Mouse (Mus musculus) neural tube, embryonic 12.5 days (tissue): ENCODE results near the gene Arntl2. TPM values are rescaled to one million over a fixed set of nuclear protein-coding genes. Genes with fewer than 3 reads are reported as not detected.

Experiments used
- ATAC-seq: fragments of 200-750 bp; cut with Nextera tagmentation; 2 replicates; pipeline ENCODE4 v1.8.0; 2017; ENCODE audit warnings: low read depth, mild to moderate bottlenecking, moderate TSS enrichment, moderate library complexity; ENCODE audit not compliant: low FRiP score
- H3K27ac ChIP-seq: fragments of 300-500 bp; sonication (generic); 2 replicates; pipeline ENCODE4 v1.5.1; 2016
- H3K27me3 ChIP-seq: fragments of 300-500 bp; sonication (generic); replicated peaks from 2 replicates; pipeline ENCODE4 v1.6.1; 2016; ENCODE audit warnings: mild to moderate bottlenecking
- H3K36me3 ChIP-seq: fragments of 300-500 bp; sonication (generic); 2 replicates; pipeline ENCODE4 v1.6.1; 2016; ENCODE audit warnings: mild to moderate bottlenecking
- H3K4me1 ChIP-seq: fragments of 300-500 bp; sonication (generic); 2 replicates; pipeline ENCODE4 v1.6.1; 2016
- H3K4me2 ChIP-seq: fragments of 300-500 bp; sonication (generic); replicated peaks from 2 replicates; pipeline ENCODE4 v1.6.1; 2016; ENCODE audit warnings: mild to moderate bottlenecking
- H3K4me3 ChIP-seq: fragments of 300-500 bp; sonication (generic); 2 replicates; pipeline ENCODE4 v1.5.1; 2016
- H3K9ac ChIP-seq: fragments of 300-500 bp; sonication (generic); 2 replicates; pipeline ENCODE4 v1.6.1; 2016; ENCODE audit warnings: mild to moderate bottlenecking
- H3K9me3 ChIP-seq: fragments of 300-500 bp; sonication (generic); 2 replicates; pipeline ENCODE4 v1.6.1; 2016; ENCODE audit warnings: mild to moderate bottlenecking
- WGBS: fragments of 180-500 bp; shearing (Covaris S2); methylation state at CpG from one replicate; pipeline ENCODE4 v1.1.7; 2016; 5-methylcytosine and 5-hydroxymethylcytosine counted together
- polyA plus RNA-seq: library from polyadenylated mRNA; unstranded; fragments of >200 nt; fragmentation: Nextera tagmentation; extraction: Ambion mirVana; gene quantifications from 2 replicates; pipeline ENCODE4 v1.2.1, GENCODE M21; 2016

Arntl2 gene
- polyA plus RNA-seq, 1 experiment from 2014 or later: 2.5 TPM

DNA sequence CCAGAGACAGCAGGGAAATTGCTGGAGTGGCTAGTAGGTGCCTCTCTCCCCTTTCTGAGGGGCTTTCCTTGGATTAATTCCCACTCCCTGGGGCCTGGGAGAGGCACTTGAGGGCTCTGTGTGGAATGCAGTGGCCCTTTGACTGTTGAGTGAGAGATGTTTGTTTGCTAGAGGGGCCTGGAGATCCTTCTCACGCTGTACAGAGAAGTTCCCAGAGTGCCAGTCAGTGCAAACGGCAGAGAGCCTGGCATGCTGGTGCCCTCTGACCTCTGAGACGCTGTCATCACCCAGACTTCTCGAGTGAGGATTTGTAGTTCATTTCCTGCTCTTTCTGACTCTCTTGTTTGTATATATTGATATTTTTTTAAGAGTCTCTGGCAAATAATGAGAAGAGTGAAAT lies 39.9 kb downstream of the Arntl2 start:
- WGBS: 49% methylated on average over 4 of the region's 4 CpGs
- Histone ChIP-seq H3K27me3 (no peaks in the 10 kb centered on the region), H3K4me1 (no peaks in the 10 kb centered on the region), H3K4me3 (no peak overlapping the region), H3K4me2 (no peak overlapping the region), H3K36me3 (no peaks in the 10 kb centered on the region), H3K9ac (no peak overlapping the region), H3K27ac (no peak overlapping the region), H3K9me3 (no peaks in the 10 kb centered on the region)
- ATAC-seq: no peak

DNA sequence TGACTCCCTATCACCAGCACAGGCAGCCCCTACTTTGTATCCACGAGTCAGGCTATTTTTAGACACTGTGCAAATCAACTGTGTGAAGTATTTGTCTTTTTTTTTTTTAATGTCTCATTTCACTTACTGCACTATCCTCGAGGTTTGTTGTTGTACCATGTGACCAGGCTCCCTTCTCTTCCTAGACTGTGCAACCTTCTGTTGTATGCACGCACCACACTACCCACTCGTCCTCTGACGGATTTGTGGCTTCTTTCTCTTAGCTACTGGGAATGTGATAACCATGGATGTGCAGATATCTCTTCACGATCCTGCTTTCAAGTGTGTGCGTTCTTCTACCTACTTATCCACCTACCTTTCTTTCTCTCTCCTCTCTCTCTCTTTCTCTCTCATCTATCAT lies 41.5 kb downstream of the Arntl2 start:
- no peaks in the 10 kb centered on the region for H3K4me1 ChIP-seq
- no peak overlapping the region for H3K4me2 ChIP-seq
- no peak overlapping the region for H3K9ac ChIP-seq
- no peaks in the 10 kb centered on the region for H3K36me3 ChIP-seq
- no peaks in the 10 kb centered on the region for H3K27me3 ChIP-seq
- H3K4me3 ChIP-seq: no peak overlapping the region
- H3K9me3 ChIP-seq: no peaks in the 10 kb centered on the region
- no peak for ATAC-seq
- 86% methylated on average over 7 of the region's 7 CpGs for WGBS
- H3K27ac ChIP-seq: no peak overlapping the region

DNA sequence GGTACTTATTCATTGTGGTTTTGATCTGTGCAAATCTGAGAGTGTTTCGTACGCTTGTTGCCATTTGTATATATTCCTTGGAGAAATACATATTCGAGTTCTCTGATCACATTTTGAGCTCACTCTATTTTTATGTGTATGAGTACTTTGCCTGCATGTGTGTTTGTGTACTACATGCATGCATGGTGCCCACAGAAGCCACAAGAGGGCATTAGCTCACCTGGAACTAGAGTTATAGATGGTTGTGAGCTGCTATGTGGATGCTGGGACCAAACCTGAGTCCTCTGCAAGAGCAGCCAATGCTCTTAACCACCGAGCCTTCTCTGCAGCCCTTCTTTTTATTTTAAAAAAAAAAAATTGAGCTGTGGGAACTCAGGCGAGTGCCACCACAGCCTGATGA lies 42.5 kb downstream of the Arntl2 start:
- Histone ChIP-seq H3K9ac (no peak overlapping the region), H3K27ac (no peak overlapping the region), H3K4me3 (no peak overlapping the region), H3K4me2 (no peak overlapping the region), H3K4me1 (no peaks in the 10 kb centered on the region), H3K27me3 (no peaks in the 10 kb centered on the region), H3K9me3 (no peaks in the 10 kb centered on the region), H3K36me3 (no peaks in the 10 kb centered on the region)
- 90% methylated on average over 5 of the region's 5 CpGs for WGBS
- ATAC-seq: no peak

DNA sequence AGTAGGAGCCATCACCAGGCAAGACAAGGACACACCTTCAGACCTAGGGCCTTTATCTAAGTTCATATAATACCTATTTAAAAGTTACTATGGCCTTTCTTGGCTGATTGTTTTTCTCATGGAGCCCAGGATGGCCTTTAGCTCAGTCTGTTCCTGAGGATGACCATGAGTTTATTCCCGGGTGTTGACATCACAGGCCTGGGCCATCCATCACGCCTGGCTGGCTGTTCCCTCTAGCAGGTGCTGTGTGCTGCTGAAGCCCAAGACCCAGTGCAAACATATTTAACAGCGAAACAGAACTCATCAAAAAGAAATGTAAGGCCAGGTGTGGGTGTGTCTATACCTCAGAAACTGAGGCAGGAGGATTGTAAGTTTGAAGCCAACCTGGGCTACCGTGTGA lies 43.0 kb downstream of the Arntl2 start:
- no peak overlapping the region for H3K4me2 ChIP-seq
- H3K27ac ChIP-seq: no peak overlapping the region
- no peak for ATAC-seq
- H3K4me3 ChIP-seq: no peak overlapping the region
- no peaks in the 10 kb centered on the region for H3K36me3 ChIP-seq
- H3K27me3 ChIP-seq: no peaks in the 10 kb centered on the region
- H3K9ac ChIP-seq: no peak overlapping the region
- H3K4me1 ChIP-seq: no peaks in the 10 kb centered on the region
- no peaks in the 10 kb centered on the region for H3K9me3 ChIP-seq
- 88% methylated on average over 4 of the region's 4 CpGs for WGBS

DNA sequence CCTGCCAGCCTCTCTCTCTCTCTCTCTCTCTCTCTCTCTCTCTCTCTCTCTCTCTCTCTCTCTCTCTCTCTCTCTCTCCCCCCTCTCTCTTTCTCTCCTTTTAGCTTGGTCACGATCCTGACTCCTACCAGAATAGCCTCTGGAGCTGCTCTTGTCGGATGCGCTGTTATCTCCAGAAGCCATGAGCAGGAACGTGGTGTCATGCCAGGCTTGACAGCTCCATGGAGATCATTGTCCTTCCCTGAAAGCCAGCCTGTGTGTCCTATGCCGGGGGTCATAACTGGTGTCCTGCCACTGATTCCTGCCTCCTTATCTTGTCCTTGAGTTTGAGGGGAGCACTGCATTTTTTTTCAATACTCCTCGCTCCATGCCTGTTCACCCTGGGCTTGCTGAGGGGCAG lies 49.0 kb downstream of the Arntl2 start:
- Histone ChIP-seq H3K4me1 (no peaks in the 10 kb centered on the region), H3K9ac (no peak overlapping the region), H3K27me3 (no peaks in the 10 kb centered on the region), H3K4me2 (no peak overlapping the region), H3K9me3 (no peaks in the 10 kb centered on the region), H3K27ac (no peak overlapping the region), H3K4me3 (no peak overlapping the region), H3K36me3 (no peaks in the 10 kb centered on the region)
- no peak for ATAC-seq
- WGBS: 84% methylated on average over 6 of the region's 6 CpGs

DNA sequence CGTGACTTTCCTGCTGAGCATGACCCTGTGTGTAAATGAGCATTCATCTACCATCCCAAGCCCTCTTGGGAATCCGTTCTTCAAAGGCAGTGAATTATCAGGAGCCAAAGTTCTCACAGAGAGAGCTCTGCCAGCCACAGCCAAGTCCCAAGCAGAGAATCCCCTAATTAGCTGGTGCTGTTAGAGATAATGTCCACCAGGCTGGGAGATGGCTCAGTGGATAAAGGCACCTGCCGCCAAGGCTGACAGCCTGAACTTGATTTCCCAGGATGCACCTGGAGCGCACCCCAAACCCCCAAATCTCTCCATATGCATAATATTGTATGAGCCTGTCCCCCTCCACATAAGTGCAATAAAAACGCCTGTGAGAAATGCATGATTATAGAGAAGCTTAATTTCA lies 49.5 kb downstream of the Arntl2 start:
- WGBS: 76% methylated on average over 5 of the region's 5 CpGs
- no peaks in the 10 kb centered on the region for H3K36me3 ChIP-seq
- H3K4me2 ChIP-seq: no peak overlapping the region
- H3K27me3 ChIP-seq: no peaks in the 10 kb centered on the region
- H3K9ac ChIP-seq: no peak overlapping the region
- no peaks in the 10 kb centered on the region for H3K4me1 ChIP-seq
- H3K4me3 ChIP-seq: no peak overlapping the region
- ATAC-seq: no peak
- no peak overlapping the region for H3K27ac ChIP-seq
- no peaks in the 10 kb centered on the region for H3K9me3 ChIP-seq

DNA sequence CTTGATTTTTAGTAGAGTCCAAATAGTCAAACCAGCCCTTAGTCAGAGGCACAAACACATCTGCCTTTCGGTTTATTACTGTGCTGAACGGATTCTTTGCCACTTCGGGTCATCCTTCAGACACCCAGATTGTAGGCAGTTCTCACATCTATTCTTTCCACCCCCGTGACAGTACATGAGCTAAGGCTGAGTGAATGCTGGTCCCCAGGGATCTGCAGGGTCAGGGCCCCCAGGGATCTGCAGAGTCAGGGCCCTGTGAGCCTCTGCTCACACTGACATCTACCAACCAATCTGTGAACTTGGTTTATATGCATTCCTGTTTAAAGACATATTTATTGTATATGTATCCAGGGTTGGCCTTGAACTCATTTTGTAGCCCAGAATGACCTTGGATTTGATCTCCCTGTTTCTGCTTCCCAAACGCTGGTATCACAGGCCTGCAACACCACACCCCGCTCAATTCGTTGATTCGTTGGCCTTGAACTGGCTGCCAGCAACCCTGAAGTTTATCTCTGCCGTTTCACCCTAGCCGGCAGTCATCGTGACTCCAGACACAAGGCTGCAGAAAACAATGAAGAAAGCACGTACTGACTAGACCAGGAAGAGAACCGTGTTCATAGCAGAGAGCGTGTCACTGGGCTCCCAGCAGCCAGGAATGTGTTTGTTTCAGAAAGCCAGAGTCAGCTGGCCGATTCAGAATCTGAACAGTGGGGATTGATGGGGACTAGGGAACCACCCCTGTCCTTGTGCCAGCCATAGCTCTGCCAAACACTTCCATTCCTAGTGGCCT lies 50.3 kb downstream of the Arntl2 start:
- 81% methylated on average over 15 of the region's 15 CpGs for WGBS
- Histone ChIP-seq H3K4me2 (no peak overlapping the region), H3K9me3 (no peaks in the 10 kb centered on the region), H3K4me1 (no peaks in the 10 kb centered on the region), H3K27me3 (no peaks in the 10 kb centered on the region), H3K36me3 (no peaks in the 10 kb centered on the region), H3K9ac (no peak overlapping the region), H3K4me3 (no peak overlapping the region), H3K27ac (no peak overlapping the region)
- ATAC-seq: no peak

DNA sequence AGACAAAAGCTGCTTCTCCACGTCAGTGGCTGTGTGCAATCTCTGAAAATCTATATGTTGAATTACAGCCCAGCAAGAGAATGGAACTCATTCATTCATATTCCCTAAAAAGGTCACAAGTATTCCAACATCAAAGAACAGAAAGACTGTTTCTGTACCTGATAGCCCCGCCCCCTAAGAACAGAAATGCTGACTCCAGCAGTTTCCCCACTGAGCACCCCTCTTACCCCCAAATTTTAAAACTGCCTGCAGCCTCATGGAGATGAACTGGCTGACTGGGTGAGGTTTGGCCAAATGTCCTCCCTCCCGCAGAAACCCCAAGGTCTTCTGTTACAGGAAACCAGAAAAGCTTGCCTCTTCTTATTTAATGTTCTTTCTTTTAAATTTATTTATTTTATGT lies 51.5 kb downstream of the Arntl2 start:
- Histone ChIP-seq H3K36me3 (no peaks in the 10 kb centered on the region), H3K4me1 (no peaks in the 10 kb centered on the region)
- WGBS: 81% methylated on average over 3 of the region's 3 CpGs

DNA sequence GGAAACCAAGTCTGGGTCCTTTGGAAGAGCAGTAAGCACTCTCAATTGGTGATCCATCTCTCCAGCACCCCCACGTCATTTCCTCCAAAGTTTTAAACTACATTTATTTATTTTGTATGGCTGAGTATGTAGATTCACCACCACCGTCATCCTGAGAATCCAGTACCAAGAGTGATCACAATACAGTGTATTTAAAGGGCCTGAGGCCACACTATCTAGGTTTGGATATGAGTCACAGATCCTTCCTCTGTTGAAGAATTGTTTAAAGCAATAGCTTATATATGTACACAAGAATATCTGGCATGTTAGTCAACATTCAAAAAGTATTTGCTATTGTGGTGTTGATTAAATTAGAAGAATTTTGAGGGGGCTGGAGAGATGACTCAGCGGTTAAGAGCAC lies 52.4 kb downstream of the Arntl2 start:
- Histone ChIP-seq H3K9ac (no peak overlapping the region), H3K27ac (no peak overlapping the region), H3K9me3 (no peaks in the 10 kb centered on the region), H3K4me2 (no peak overlapping the region), H3K27me3 (no peaks in the 10 kb centered on the region), H3K4me1 (no peaks in the 10 kb centered on the region), H3K4me3 (no peak overlapping the region), H3K36me3 (no peaks in the 10 kb centered on the region)
- no peak for ATAC-seq
- 91% methylated on average over 3 of the region's 3 CpGs for WGBS

More for the DNA sequence above, 51.5 kb downstream of the Arntl2 start:
- no peaks in the 10 kb centered on the region for H3K27me3 ChIP-seq
- no peaks in the 10 kb centered on the region for H3K9me3 ChIP-seq
- H3K9ac ChIP-seq: no peak overlapping the region
- no peak overlapping the region for H3K4me2 ChIP-seq
- H3K27ac ChIP-seq: no peak overlapping the region
- H3K4me3 ChIP-seq: no peak overlapping the region
- no peak for ATAC-seq

DNA sequence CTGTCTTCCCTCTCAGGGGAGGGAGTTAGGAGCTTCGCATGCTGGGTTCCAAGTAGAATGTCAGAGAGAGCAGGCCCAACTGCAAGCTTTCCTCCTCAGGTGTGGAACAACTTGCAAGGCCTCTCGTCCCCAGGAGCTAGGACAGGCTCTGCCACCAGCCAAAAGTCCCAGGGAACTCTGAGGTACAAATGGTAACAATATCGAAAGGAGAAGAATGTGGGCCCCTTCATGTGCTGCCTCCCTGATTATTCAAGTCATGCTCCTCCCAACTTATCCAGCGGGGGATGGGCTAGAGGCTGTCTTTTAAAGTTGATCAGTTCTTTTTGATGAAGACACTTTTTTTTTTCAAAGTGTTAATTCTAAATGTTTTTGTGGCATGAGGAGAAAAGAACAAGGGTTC lies 54.2 kb downstream of the Arntl2 start, which contains the start of gene Smco2:
Gene Smco2 (plus strand): TSS at position 55 of the 400 bp plus-strand sequence.
- WGBS: 76% methylated on average over 4 of the region's 4 CpGs
- Histone ChIP-seq H3K27ac (no peak within 1 kb of the TSS), H3K4me1 (no peaks in the 10 kb centered on the region), H3K9me3 (no peaks in the 10 kb centered on the region), H3K9ac (no peak within 1 kb of the TSS), H3K4me2 (no peak within 1 kb of the TSS), H3K36me3 (no peaks in the 10 kb centered on the region), H3K4me3 (no peak within 1 kb of the TSS), H3K27me3 (no peaks in the 10 kb centered on the region)
- no peak for ATAC-seq

DNA sequence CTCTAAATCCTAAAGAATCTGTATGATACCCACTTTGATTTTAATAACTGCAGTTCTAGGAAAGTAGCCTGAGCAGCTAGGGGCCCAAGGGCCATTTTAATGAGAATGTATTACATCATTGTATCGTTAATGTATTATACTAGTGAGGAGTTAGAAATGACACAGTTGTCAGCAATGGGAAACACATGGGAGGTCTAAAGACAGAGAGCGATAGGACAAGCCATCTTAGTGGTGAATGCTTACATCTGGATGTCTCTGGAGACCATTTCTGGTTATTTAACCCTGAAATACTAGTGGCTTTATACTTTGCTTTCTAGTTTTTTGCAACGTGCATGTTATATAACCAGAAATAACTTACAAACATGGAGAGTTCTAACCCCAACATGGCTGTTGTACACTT lies 56.1 kb downstream of the Arntl2 start:
- Histone ChIP-seq H3K4me1 (no peaks in the 10 kb centered on the region), H3K9me3 (no peaks in the 10 kb centered on the region), H3K27ac (no peak overlapping the region), H3K27me3 (no peaks in the 10 kb centered on the region), H3K9ac (no peak overlapping the region), H3K4me2 (no peak overlapping the region), H3K4me3 (no peak overlapping the region), H3K36me3 (no peaks in the 10 kb centered on the region)
- no peak for ATAC-seq
- 81% methylated on average over 3 of the region's 3 CpGs for WGBS

DNA sequence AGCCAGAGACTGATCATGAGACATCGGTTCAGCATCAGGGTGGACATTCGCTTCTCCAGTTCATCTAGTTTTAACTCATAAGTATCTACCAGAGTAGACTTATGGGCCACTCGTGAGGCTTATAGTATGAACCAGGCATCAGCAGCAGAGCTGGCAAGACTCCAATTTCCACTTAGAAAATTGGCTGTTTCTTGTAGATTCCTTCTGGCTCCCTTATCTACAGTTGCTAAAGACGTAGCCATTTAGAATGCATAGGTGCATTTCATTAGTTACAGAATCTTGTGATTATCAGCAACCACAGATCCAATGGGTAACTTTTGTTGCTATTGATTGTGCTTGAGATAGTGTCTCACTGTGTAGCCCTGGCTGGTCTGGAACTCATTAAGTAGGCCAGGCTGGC lies 56.9 kb downstream of the Arntl2 start:
- no peak for ATAC-seq
- 90% methylated on average over 4 of the region's 4 CpGs for WGBS
- no peaks in the 10 kb centered on the region for H3K4me1 ChIP-seq
- no peak overlapping the region for H3K4me2 ChIP-seq
- no peaks in the 10 kb centered on the region for H3K36me3 ChIP-seq
- H3K27ac ChIP-seq: no peak overlapping the region
- no peak overlapping the region for H3K4me3 ChIP-seq
- no peaks in the 10 kb centered on the region for H3K9me3 ChIP-seq
- H3K27me3 ChIP-seq: no peaks in the 10 kb centered on the region
- no peak overlapping the region for H3K9ac ChIP-seq

DNA sequence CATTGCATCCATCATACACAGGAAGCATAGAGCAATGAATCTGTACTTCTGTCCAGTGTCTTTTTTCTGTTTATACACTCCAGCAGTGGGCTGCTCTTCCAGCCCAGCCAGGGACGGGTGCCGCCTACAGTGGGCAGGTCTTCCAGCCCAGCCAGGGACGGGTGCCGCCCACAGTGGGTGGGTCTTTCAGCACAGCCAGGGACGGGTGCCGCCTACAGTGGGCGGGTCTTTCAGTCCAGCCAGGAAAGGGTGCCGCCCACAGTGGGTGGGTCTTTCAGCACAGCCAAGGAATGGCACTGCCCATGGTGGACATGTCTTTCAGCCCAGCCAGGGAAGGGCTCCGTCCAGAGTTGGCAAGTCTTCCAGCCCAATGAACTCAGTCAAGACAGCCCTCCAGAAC lies 59.3 kb downstream of the Arntl2 start:
- Histone ChIP-seq H3K4me3 (no peak overlapping the region), H3K9ac (no peak overlapping the region), H3K4me2 (no peak overlapping the region), H3K4me1 (no peaks in the 10 kb centered on the region), H3K36me3 (no peaks in the 10 kb centered on the region), H3K27me3 (no peaks in the 10 kb centered on the region), H3K27ac (no peak overlapping the region), H3K9me3 (no peaks in the 10 kb centered on the region)
- 95% methylated on average over 9 of the region's 9 CpGs for WGBS
- ATAC-seq: no peak
